Mouse (Mus musculus): Measurements from ENCODE around the gene Pafah1b3.

GRCm38 (mm10) chr7:25290911-25291310 lies 6.9 kb downstream of the Pafah1b3 start:
- TF ChIP-seq CTCF (IDR thresholded peaks at IDR 0.05; ENCODE audit: low read depth, low read length) (no peak), POLR2A (IDR thresholded peaks at IDR 0.05; ENCODE audit: extremely low read depth, insufficient read depth, low read length) (no peak)

Measured in liver, adult 2 months (tissue).